Mouse (Mus musculus) CH12.LX (cell line): ENCODE measurements around the gene Abtb1. TPM values are rescaled to one million over a fixed set of nuclear protein-coding genes. Genes with fewer than 3 reads are reported as not detected.

Experiments
- DNase-seq: peaks from one replicate; pipeline ENCODE4 v3.0.0-alpha.2; 2013; ENCODE audit errors: extremely low read depth
- H3K27ac ChIP-seq: 2 replicates; pipeline ENCODE4 v1.5.1; 2012; ENCODE audit warnings: low read depth, mild to moderate bottlenecking, control low read depth, moderate library complexity; ENCODE audit not compliant: insufficient read depth
- H3K27me3 ChIP-seq: replicated peaks from 2 replicates; pipeline ENCODE3; 2012; ENCODE audit warnings: inconsistent platforms
- H3K36me3 ChIP-seq, 2 experiments: replicated peaks in 1 of 2; 2 replicates each; pipeline versions ENCODE3 to v1.6.1; 2012; ENCODE audit warnings: inconsistent platforms in 1 of 2, low read length in 1 of 2, mild to moderate bottlenecking in 1 of 2, mixed read lengths in 1 of 2, moderate library complexity in 1 of 2; ENCODE audit not compliant: control insufficient read depth in 1 of 2, insufficient read depth in 1 of 2
- H3K4me1 ChIP-seq, 2 experiments: 2 replicates each; pipeline ENCODE4 v1.6.1; 2012; ENCODE audit warnings: inconsistent platforms in 1 of 2, moderate library complexity in 1 of 2; ENCODE audit not compliant: insufficient read depth in 2 of 2, control insufficient read depth in 1 of 2
- H3K4me2 ChIP-seq: 2 replicates; pipeline ENCODE4 v1.6.1; 2012; ENCODE audit warnings: low read depth, mild to moderate bottlenecking, control low read depth; ENCODE audit not compliant: poor library complexity, insufficient read depth, severe bottlenecking
- H3K4me3 ChIP-seq, 3 experiments: fragments of 150-350 bp in 1 of 3; sonication (generic) in 1 of 3; replicated peaks in 1 of 3; 2 replicates each; pipeline versions ENCODE3 to v1.5.1; 2011 to 2012; ENCODE audit warnings: low read depth in 2 of 3, low read length in 2 of 3, mild to moderate bottlenecking in 2 of 3, moderate library complexity in 2 of 3, control low read depth in 1 of 3, improper control_type of control experiment in 1 of 3, inconsistent platforms in 1 of 3, mixed read lengths in 1 of 3; ENCODE audit not compliant: poor library complexity in 1 of 3
- H3K79me2 ChIP-seq: replicated peaks from 2 replicates; pipeline ENCODE4 v1.6.1; 2012; ENCODE audit warnings: mild to moderate bottlenecking, moderate library complexity; ENCODE audit not compliant: control insufficient read depth, poor library complexity, insufficient read depth, severe bottlenecking; ENCODE audit errors: extremely low read depth
- H3K9ac ChIP-seq: 2 replicates; pipeline ENCODE4 v1.6.1; 2012; ENCODE audit warnings: low read depth, mild to moderate bottlenecking, control low read depth, moderate library complexity; ENCODE audit not compliant: insufficient read depth
- H3K9me3 ChIP-seq: replicated peaks from 2 replicates; pipeline ENCODE3; 2012; ENCODE audit warnings: low read length, inconsistent platforms, mixed read lengths
- BHLHE40 ChIP-seq: IDR thresholded peaks from 2 replicates; pipeline ENCODE4 v1.6.1; 2011; ENCODE audit warnings: mild to moderate bottlenecking, low read depth, low read length, improper control_type of control experiment
- CTCF ChIP-seq, 2 experiments: IDR thresholded peaks in 1 of 2; conservative IDR thresholded peaks in 1 of 2; 2 replicates each; pipeline ENCODE4 v1.5.1; 2011 to 2012; ENCODE audit warnings: low read depth in 2 of 2, low read length in 2 of 2, improper control_type of control experiment in 1 of 2, inconsistent platforms in 1 of 2, mild to moderate bottlenecking in 1 of 2, moderate library complexity in 1 of 2
- HCFC1 ChIP-seq: IDR thresholded peaks from 2 replicates; pipeline ENCODE4 v1.6.1; 2012; ENCODE audit warnings: low read depth, mild to moderate bottlenecking, inconsistent platforms, low read length, improper control_type of control experiment
- IRF4 ChIP-seq: IDR thresholded peaks from 2 replicates; pipeline ENCODE4 v1.6.1; 2014; ENCODE audit warnings: low read depth, mild to moderate bottlenecking, inconsistent platforms, low read length, improper control_type of control experiment
- JUN ChIP-seq: IDR thresholded peaks from 2 replicates; pipeline ENCODE4 v1.6.1; 2011; ENCODE audit warnings: low read depth, mild to moderate bottlenecking, low read length, improper control_type of control experiment, moderate library complexity; ENCODE audit not compliant: insufficient read depth
- JUND ChIP-seq: conservative IDR thresholded peaks from 2 replicates; pipeline ENCODE4 v1.6.1; 2011; ENCODE audit warnings: low read depth, low read length, improper control_type of control experiment
- MAFK ChIP-seq: IDR thresholded peaks from 2 replicates; pipeline ENCODE4 v1.6.1; 2011; ENCODE audit warnings: low read length, improper control_type of control experiment; ENCODE audit not compliant: insufficient replicate concordance
- MEF2A ChIP-seq: IDR thresholded peaks from 2 replicates; pipeline ENCODE4 v1.6.1; 2014; ENCODE audit warnings: low read depth, mild to moderate bottlenecking, inconsistent platforms, low read length, improper control_type of control experiment, borderline replicate concordance
- MXI1 ChIP-seq: IDR thresholded peaks from 2 replicates; pipeline ENCODE4 v1.6.1; 2011; ENCODE audit warnings: mild to moderate bottlenecking, low read depth, low read length, improper control_type of control experiment
- MYC ChIP-seq: IDR thresholded peaks from 2 replicates; pipeline ENCODE4 v1.6.1; 2011; ENCODE audit warnings: low read depth, mild to moderate bottlenecking, improper control_type of control experiment, low read length
- NRF1 ChIP-seq: IDR thresholded peaks from 2 replicates; pipeline ENCODE4 v1.6.1; 2014; ENCODE audit warnings: low read depth, mild to moderate bottlenecking, inconsistent platforms, low read length, improper control_type of control experiment, moderate library complexity
- PAX5 ChIP-seq: IDR thresholded peaks from 2 replicates; pipeline ENCODE4 v1.6.1; 2012; ENCODE audit warnings: low read length, inconsistent platforms, mixed read lengths
- POLR2A ChIP-seq: IDR thresholded peaks from 2 replicates; pipeline ENCODE4 v1.6.1; 2011; ENCODE audit warnings: low read depth, mild to moderate bottlenecking, improper control_type of control experiment, low read length
- POLR2AphosphoS2 ChIP-seq: IDR thresholded peaks from 2 replicates; pipeline ENCODE4 v1.6.1; 2011; ENCODE audit warnings: low read depth, low read length, improper control_type of control experiment
- RAD21 ChIP-seq: IDR thresholded peaks from 2 replicates; pipeline ENCODE4 v1.6.1; 2011; ENCODE audit warnings: low read depth, mild to moderate bottlenecking, low read length, improper control_type of control experiment, moderate library complexity
- RCOR1 ChIP-seq: conservative IDR thresholded peaks from 2 replicates; pipeline ENCODE4 v1.6.1; 2012; ENCODE audit warnings: low read depth, mild to moderate bottlenecking, inconsistent platforms, low read length, improper control_type of control experiment
- TBP ChIP-seq: conservative IDR thresholded peaks from 2 replicates; pipeline ENCODE4 v1.6.1; 2011; ENCODE audit warnings: low read depth, low read length, improper control_type of control experiment
- TCF12 ChIP-seq: IDR thresholded peaks from 2 replicates; pipeline ENCODE4 v1.6.1; 2014; ENCODE audit warnings: low read depth, mild to moderate bottlenecking, inconsistent platforms, low read length, improper control_type of control experiment
- UBTF ChIP-seq: IDR thresholded peaks from 2 replicates; pipeline ENCODE4 v1.6.1; 2012; ENCODE audit warnings: low read depth, mild to moderate bottlenecking, inconsistent platforms, low read length, improper control_type of control experiment, moderate library complexity
- USF2 ChIP-seq: conservative IDR thresholded peaks from 2 replicates; pipeline ENCODE4 v1.6.1; 2011; ENCODE audit warnings: low read depth, low read length, improper control_type of control experiment
- ZC3H11A ChIP-seq: IDR thresholded peaks from 2 replicates; pipeline ENCODE4 v1.6.1; 2012; ENCODE audit warnings: low read depth, mild to moderate bottlenecking, inconsistent platforms, low read length, improper control_type of control experiment
- ZNF384 ChIP-seq: IDR thresholded peaks from 2 replicates; pipeline ENCODE4 v1.6.1; 2012; ENCODE audit warnings: low read depth, low read length, improper control_type of control experiment, inconsistent platforms
- dilution Hi-C: fragments of 300-500 bp; cut with MboI; formaldehyde crosslinking; loops from 2 replicates; pipeline ENCODE4 v1.14.3; 2020; ENCODE audit warnings: low sequenced_read_pairs; ENCODE audit not compliant: extremely low pct_unique_long_range_greater_than_20kb, extremely low pct_ligation_motif_present
- in situ Hi-C: fragments of 300-500 bp; cut with MboI; formaldehyde crosslinking; loops from 3 replicates; pipeline ENCODE4 v1.14.3; 2019; ENCODE audit warnings: low sequenced_read_pairs, low pct_ligation_motif_present, low pct_unique_long_range_greater_than_20kb, mixed read lengths
- polyA plus RNA-seq: library from polyadenylated mRNA; unstranded; fragments of >175 nt; gene quantifications from 2 replicates; pipeline ENCODE4 v1.2.1, GENCODE M21; 2012; ENCODE audit warnings: low read depth; ENCODE audit not compliant: insufficient read length
- total RNA-seq, 2 experiments: library from RNA; depleted of rRNA; stranded (reverse); fragments of 300-350 nt in 1 of 2; fragments of >200 nt in 1 of 2; gene quantifications; 2 replicates each; pipeline ENCODE4 v1.2.3; 2012 to 2014

Gene Abtb1
- total and polyA plus RNA-seq, 3 experiments = 13.0 to 20.8 (median 18.4) TPM

DNA sequence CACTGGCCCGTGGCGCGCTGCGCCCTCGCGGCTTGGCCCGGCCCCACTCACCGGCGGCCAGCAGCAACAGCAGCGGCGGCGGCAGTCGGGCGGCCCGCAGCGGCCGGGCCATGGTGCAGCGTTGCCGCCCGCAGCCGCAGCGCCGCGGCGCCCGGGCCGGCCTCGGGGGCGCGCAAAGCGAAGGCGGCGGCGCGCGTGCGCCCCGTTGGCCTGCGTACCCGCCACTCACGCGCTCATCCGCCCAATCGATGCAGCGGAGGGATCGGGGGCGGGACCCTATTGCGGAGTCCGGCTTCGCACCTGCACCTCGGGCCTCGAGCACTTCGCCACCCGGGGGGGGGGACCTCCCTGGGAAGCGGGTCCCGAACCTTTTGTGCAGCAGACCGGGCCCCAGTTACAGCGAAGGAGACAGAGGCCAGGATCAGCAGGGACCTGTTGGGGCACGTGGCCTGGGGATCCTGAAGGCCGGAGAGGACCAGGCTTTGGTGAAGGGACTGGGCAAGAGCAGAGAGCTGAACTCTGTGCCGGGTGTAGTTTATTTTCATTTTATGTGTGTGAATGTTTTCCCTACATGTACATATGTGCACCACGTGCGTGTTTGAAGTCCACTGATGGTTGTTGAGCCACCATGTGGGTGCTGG, 33.2 kb upstream of the Abtb1 start, which contains the start of gene Podxl2:
Gene Podxl2, minus strand, starts transcription at position 177 of the 641 bp plus-strand sequence.
- in situ Hi-C loops (loop anchor here (25.0 kb wide), 1 partner anchor 763 kb away; no protein-coding TSS in a partner anchor), dilution Hi-C loops (no loop called here)
- H3K27me3 ChIP-seq = no peaks in the 10 kb centered on the region
- peaks cover 3 to 4% of the 10 kb centered on the region in 2 experiments for H3K4me1 ChIP-seq
- no peak within 1 kb of the TSS for H3K4me3 ChIP-seq
- no peak within 1 kb of the TSS for H3K9ac ChIP-seq
- no peak within 1 kb of the TSS for H3K4me2 ChIP-seq
- H3K79me2 ChIP-seq = no peaks in the 10 kb centered on the region
- DNase-seq = no peak
- no peak for TF ChIP-seq MYC
- TF ChIP-seq HCFC1 = no peak
- no peak for TF ChIP-seq RCOR1
- TF ChIP-seq USF2 = no peak
- TF ChIP-seq IRF4 = no peak
- TF ChIP-seq NRF1 = no peak
- TF ChIP-seq MAFK = no peak
- no peak for TF ChIP-seq JUND
- TF ChIP-seq BHLHE40 = no peak
- TF ChIP-seq UBTF = no peak
- no peak for TF ChIP-seq RAD21
- no peak within 1 kb of the TSS for H3K27ac ChIP-seq
- peaks cover 6% of the 10 kb centered on the region for H3K9me3 ChIP-seq
- H3K36me3 ChIP-seq = peaks cover 0 to 14% of the 10 kb centered on the region in 2 experiments

DNA sequence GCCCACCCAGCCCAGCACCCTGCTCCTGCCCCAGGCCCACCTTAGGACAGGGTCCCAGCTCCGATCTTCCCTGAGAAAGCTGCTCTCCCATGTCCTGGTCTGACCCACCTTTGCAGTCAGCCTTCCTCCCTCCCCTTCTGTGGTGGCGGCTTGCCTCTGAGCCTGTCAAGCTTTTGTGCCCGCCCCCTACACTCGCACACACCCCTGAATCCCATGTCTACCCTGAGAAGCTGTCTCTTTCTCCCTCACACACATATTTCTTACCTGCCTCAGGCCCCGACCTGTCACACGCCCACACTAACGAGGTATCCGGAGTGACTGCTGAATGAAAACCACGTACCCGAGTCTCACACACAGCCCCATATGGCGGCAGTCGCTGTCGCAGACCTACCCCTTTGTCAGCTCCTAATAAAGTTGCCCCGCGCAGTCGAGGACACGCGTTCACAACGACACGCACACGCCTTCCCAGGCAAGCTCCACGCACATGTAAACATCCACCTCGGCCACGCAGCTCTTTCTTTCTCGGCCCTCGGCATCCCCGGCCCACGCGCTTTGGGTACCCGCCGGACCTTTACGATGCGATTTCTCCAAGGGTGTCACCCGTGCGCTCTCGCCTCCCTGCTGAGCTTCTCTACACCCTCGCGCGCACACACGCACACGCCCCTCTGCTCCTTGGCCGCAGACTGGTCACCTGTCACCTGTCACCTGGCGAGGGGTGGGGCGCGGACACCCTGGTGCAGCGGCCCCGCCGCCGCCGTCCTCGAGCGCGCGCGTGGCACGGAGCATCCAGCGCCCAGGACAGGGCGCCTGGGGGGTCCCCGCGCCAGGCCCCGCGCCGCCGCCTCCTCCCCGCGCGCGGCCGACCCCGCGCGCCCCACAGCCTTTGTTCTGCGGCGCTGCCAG, 32.4 kb upstream of the Abtb1 start:
- no peak for DNase-seq
- in situ Hi-C loops (no loop called here), dilution Hi-C loops (no loop called here)
- no peak overlapping the region for H3K9ac ChIP-seq
- no peaks in the 10 kb centered on the region for H3K27me3 ChIP-seq
- H3K4me1 ChIP-seq = peaks cover 9 to 12% of the 10 kb centered on the region in 2 experiments
- H3K27ac ChIP-seq = no peak overlapping the region
- peaks cover 0 to 12% of the 10 kb centered on the region in 2 experiments for H3K36me3 ChIP-seq
- peaks cover 6% of the 10 kb centered on the region for H3K9me3 ChIP-seq
- no peak overlapping the region for H3K4me2 ChIP-seq
- no peak overlapping the region for H3K4me3 ChIP-seq
- H3K79me2 ChIP-seq = no peaks in the 10 kb centered on the region
- TF ChIP-seq PAX5 (no peak), MEF2A (no peak), POLR2A (no peak), MXI1 (no peak), CTCF (conservative IDR thresholded peaks at IDR 0.05 in 1 of 2, IDR thresholded peaks at IDR 0.05 in 1 of 2; ENCODE audit: low read depth in 2 of 2, low read length in 2 of 2) (no peak), POLR2AphosphoS2 (no peak), MYC (no peak), ZC3H11A (no peak), JUN (no peak), MAFK (no peak), TBP (no peak), IRF4 (no peak), ZNF384 (no peak), TCF12 (no peak)
